Mouse (Mus musculus): ENCODE data around the gene Lamtor5. TPM values are rescaled to one million over a fixed set of nuclear protein-coding genes. Genes with fewer than 3 reads are reported as not detected.

Lamtor5 gene
- total RNA-seq, 1 experiment: 76.9 TPM

DNA sequence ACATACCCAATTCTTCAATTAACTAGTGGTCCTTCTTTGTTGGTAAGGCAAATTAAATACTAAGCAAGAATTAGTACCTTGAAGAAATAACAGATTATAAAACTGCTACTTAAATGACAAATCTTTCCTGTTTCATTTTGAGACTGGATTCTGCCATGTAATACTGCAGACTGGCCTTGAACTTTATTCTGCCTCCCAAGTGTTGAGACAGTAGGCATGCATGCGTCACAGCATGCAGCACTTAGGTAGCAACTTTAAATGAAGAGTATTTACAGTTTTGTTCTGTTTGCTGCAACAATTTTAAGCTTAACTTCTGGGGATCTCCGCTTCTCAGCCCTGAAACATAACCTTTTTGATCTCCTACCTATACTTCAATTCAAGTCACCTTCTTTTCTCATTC, 42.5 kb downstream of the Lamtor5 start:
- DNase-seq (ENCODE audit: low read depth, low spot score): no peak
- no peaks in the 10 kb centered on the region for H3K9me3 ChIP-seq (ENCODE audit: control insufficient read depth, insufficient read depth, low read depth, low read length)
- no peak overlapping the region for H3K9ac ChIP-seq (ENCODE audit: insufficient read depth, low read depth, low read length, poor library complexity, severe bottlenecking)
- in situ Hi-C loops (cut with MboI; ENCODE audit: low sequenced_read_pairs in 2 of 2, unreplicated experiment in 2 of 2): no loop called here
- no peak overlapping the region for H3K4me3 ChIP-seq (ENCODE audit: insufficient read depth in 1 of 2, low read depth in 1 of 2, low read length in 2 of 2, poor library complexity in 1 of 2, severe bottlenecking in 1 of 2)
- H3K4me1 ChIP-seq (ENCODE audit: control insufficient read depth in 2 of 2, insufficient read depth in 2 of 2, low read length in 2 of 2, poor library complexity in 1 of 2): peaks cover 1 to 2% of the 10 kb centered on the region in 2 experiments; a peak in 1 of 4 replicates
- peaks cover 11% of the 10 kb centered on the region for H3K36me3 ChIP-seq (ENCODE audit: control insufficient read depth, insufficient read depth, low read length, poor library complexity, severe bottlenecking)
- no peak for TF ChIP-seq CHD2 (IDR thresholded peaks at IDR 0.05; ENCODE audit: low read depth, low read length)
- no peak for TF ChIP-seq MAFK (IDR thresholded peaks at IDR 0.05; ENCODE audit: insufficient read depth, low read depth, low read length)
- TF ChIP-seq HCFC1 (IDR thresholded peaks at IDR 0.05; ENCODE audit: borderline replicate concordance, insufficient read depth, low read length): no peak
- no peak overlapping the region for H3K27ac ChIP-seq (ENCODE audit: insufficient read depth, low read depth, low read length, poor library complexity, severe bottlenecking)

DNA sequence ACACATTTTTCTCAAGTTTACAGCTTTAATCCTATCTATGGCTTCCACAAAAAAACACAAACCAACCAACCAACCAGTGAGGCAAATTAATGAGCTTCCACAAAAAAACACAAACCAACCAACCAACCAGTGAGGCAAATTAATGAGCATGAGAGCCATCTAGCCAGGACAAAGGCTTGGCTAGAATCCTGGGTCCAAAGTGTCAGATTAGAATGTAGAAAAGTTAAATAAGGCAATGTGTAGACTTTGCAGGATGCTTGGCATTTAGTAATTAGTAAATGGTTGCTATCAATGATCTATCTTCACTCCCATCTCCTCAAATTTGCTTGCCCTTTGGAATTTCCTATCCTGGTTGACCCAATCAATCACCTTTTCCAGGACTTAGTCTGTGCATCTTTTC, 43.1 kb downstream of the Lamtor5 start:
- H3K36me3 ChIP-seq (ENCODE audit: control insufficient read depth, insufficient read depth, low read length, poor library complexity, severe bottlenecking): peaks cover 11% of the 10 kb centered on the region
- H3K4me3 ChIP-seq (ENCODE audit: insufficient read depth in 1 of 2, low read depth in 1 of 2, low read length in 2 of 2, poor library complexity in 1 of 2, severe bottlenecking in 1 of 2): no peak overlapping the region
- in situ Hi-C loops (cut with MboI; ENCODE audit: low sequenced_read_pairs in 2 of 2, unreplicated experiment in 2 of 2): no loop called here
- H3K9ac ChIP-seq (ENCODE audit: insufficient read depth, low read depth, low read length, poor library complexity, severe bottlenecking): no peak overlapping the region
- TF ChIP-seq CHD2 (IDR thresholded peaks at IDR 0.05; ENCODE audit: low read depth, low read length) (no peak), MAFK (IDR thresholded peaks at IDR 0.05; ENCODE audit: insufficient read depth, low read depth, low read length) (no peak), HCFC1 (IDR thresholded peaks at IDR 0.05; ENCODE audit: borderline replicate concordance, insufficient read depth, low read length) (no peak), ZC3H11A (IDR thresholded peaks at IDR 0.05; ENCODE audit: borderline replicate concordance, low read depth, low read length) (no peak), ZNF384 (IDR thresholded peaks at IDR 0.05; ENCODE audit: low read depth, low read length) (no peak)
- H3K4me1 ChIP-seq (ENCODE audit: control insufficient read depth in 2 of 2, insufficient read depth in 2 of 2, low read length in 2 of 2, poor library complexity in 1 of 2): peaks cover 1 to 2% of the 10 kb centered on the region in 2 experiments; a peak in 1 of 4 replicates
- H3K9me3 ChIP-seq (ENCODE audit: control insufficient read depth, insufficient read depth, low read depth, low read length): no peaks in the 10 kb centered on the region
- H3K27ac ChIP-seq (ENCODE audit: insufficient read depth, low read depth, low read length, poor library complexity, severe bottlenecking): no peak overlapping the region
- DNase-seq (ENCODE audit: low read depth, low spot score): no peak

DNA sequence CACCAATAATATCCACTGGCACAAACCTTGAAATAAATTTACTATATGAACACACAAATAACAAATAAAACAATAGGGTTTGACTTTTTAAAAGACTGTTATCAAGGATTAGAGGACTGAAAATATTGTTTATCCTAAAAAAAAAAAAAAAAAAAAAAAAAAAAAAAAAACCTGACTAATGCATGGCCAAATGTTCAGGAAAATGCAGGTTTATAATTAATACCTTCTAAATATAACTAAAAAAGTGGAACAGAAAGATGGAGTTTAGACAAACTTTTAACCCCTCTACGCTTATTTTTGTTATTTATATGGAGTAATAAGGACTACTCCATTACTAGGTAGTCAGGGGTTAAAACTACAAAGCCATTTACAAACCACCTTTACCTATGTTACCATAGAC, 47.8 kb downstream of the Lamtor5 start:
- H3K27ac ChIP-seq (ENCODE audit: insufficient read depth, low read depth, low read length, poor library complexity, severe bottlenecking): no peak overlapping the region
- H3K4me3 ChIP-seq (ENCODE audit: insufficient read depth in 1 of 2, low read depth in 1 of 2, low read length in 2 of 2, poor library complexity in 1 of 2, severe bottlenecking in 1 of 2): no peak overlapping the region
- no peak overlapping the region for H3K9ac ChIP-seq (ENCODE audit: insufficient read depth, low read depth, low read length, poor library complexity, severe bottlenecking)
- peaks cover 28% of the 10 kb centered on the region for H3K36me3 ChIP-seq (ENCODE audit: control insufficient read depth, insufficient read depth, low read length, poor library complexity, severe bottlenecking)
- in situ Hi-C loops (cut with MboI; ENCODE audit: low sequenced_read_pairs in 2 of 2, unreplicated experiment in 2 of 2): no loop called here
- TF ChIP-seq MAFK (IDR thresholded peaks at IDR 0.05; ENCODE audit: insufficient read depth, low read depth, low read length) (no peak), ZNF384 (IDR thresholded peaks at IDR 0.05; ENCODE audit: low read depth, low read length) (peak; percentile 45; the same call in 1 of the 2 replicates)
- DNase-seq (ENCODE audit: low read depth, low spot score): no peak
- H3K9me3 ChIP-seq (ENCODE audit: control insufficient read depth, insufficient read depth, low read depth, low read length): no peaks in the 10 kb centered on the region
- H3K4me1 ChIP-seq (ENCODE audit: control insufficient read depth in 2 of 2, insufficient read depth in 2 of 2, low read length in 2 of 2, poor library complexity in 1 of 2): peaks cover 11 to 17% of the 10 kb centered on the region in 2 experiments

DNA sequence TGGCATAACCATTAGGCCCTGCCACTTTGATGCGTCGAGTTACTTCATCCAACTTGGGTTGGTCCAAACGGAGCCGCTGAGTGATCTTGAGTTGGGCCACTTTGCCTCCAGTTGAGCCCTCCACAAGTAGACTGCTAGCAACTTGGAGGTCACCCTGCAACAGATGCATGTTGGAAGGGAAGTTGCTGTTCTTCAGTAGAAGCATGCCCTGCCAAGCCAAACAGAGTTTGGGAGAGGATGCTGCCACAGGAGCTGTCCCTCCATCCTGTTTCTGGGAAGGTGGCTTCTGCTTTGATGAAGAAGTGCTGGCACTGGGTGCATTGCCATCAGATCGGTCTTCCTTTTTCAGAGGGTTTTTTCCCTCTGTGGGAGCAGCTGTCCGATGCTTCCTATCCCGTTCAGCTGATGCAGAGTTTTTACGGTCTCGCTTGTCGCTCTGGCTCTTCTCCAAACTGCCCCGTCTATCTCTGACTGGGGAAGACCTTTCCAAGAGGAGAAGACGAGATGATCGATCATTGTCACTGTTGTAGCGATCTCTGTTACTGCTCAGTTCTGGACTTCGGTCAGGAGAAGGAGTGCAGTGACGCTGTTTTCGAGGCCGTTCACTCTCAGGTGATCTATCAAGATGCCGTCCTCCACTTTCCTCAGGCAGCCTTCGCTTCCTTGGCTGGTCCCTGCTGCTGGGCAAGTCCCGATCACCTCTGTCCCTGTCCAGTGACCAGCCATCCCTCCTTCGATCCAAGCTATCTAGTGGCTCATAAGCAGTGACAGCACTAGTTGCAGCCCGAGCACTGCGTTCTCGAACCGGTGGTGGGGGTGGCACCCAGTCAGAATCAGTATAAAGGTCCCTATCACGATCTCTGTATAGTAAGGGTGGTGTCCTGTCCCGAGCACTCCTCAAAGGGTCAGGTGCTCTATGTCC, 52.1 kb downstream of the Lamtor5 start:
- DNase-seq (ENCODE audit: low read depth, low spot score): no peak
- Histone ChIP-seq H3K4me1 (ENCODE audit: control insufficient read depth in 2 of 2, insufficient read depth in 2 of 2, low read length in 2 of 2, poor library complexity in 1 of 2) (peaks cover 12 to 17% of the 10 kb centered on the region in 2 experiments), H3K9ac (ENCODE audit: insufficient read depth, low read depth, low read length, poor library complexity, severe bottlenecking) (peak overlapping the region; percentile 3), H3K27ac (ENCODE audit: insufficient read depth, low read depth, low read length, poor library complexity, severe bottlenecking) (no peak overlapping the region), H3K4me3 (ENCODE audit: insufficient read depth in 1 of 2, low read depth in 1 of 2, low read length in 2 of 2, poor library complexity in 1 of 2, severe bottlenecking in 1 of 2) (peak overlapping the region; percentile 35 to 98), H3K36me3 (ENCODE audit: control insufficient read depth, insufficient read depth, low read length, poor library complexity, severe bottlenecking) (peaks cover 26% of the 10 kb centered on the region), H3K9me3 (ENCODE audit: control insufficient read depth, insufficient read depth, low read depth, low read length) (no peaks in the 10 kb centered on the region)
- TF ChIP-seq HCFC1 (IDR thresholded peaks at IDR 0.05; ENCODE audit: borderline replicate concordance, insufficient read depth, low read length) (no peak), MAFK (IDR thresholded peaks at IDR 0.05; ENCODE audit: insufficient read depth, low read depth, low read length) (no peak), ZC3H11A (IDR thresholded peaks at IDR 0.05; ENCODE audit: borderline replicate concordance, low read depth, low read length) (no peak), CHD2 (IDR thresholded peaks at IDR 0.05; ENCODE audit: low read depth, low read length) (no peak), ZNF384 (IDR thresholded peaks at IDR 0.05; ENCODE audit: low read depth, low read length) (no peak)
- in situ Hi-C loops (cut with MboI; ENCODE audit: low sequenced_read_pairs in 2 of 2, unreplicated experiment in 2 of 2): no loop called here
